Mouse (Mus musculus): ENCODE data around the gene Foxl1. TPM values are rescaled to one million over a fixed set of nuclear protein-coding genes. Genes with fewer than 3 reads are reported as not detected.
A peak's percentile ranks its signal among the peaks of the same experiment; 100 is the strongest.

Gene Foxl1
- polyA plus RNA-seq, 1 experiment from 2014 or later = 0.15 TPM

DNA sequence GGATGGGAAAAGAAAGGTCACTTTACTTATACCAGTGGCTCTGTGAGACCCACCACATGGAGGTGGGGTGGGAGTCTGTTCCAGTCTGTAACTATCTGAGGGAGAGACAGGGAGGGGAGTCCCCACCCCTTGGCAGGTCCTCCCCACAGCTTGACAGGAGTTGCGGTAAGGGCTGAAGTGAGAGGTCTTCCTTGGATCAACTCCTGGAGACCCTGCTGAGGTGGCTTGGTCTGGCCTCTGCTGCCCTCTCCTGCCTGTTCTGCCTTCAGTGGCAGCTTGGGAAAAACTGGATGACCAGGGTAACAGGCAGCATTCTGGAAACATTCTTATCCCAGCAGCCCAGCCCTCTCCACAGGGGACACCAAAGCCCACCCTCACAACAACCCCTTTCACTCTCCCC, 37.0 kb upstream of the Foxl1 start:
- no peak for ATAC-seq
- WGBS = 0% methylated on average over 1 of the region's 1 CpGs
- peaks cover 73% of the 10 kb centered on the region for H3K27me3 ChIP-seq (replicated peaks; ENCODE audit: control insufficient read depth, insufficient read depth, low read length)
- no peaks in the 10 kb centered on the region for H3K36me3 ChIP-seq (ENCODE audit: control insufficient read depth, insufficient read depth)
- no peaks in the 10 kb centered on the region for H3K4me1 ChIP-seq (replicated peaks; ENCODE audit: control insufficient read depth, insufficient read depth, low read length)
- no peak overlapping the region for H3K4me3 ChIP-seq (replicated peaks; ENCODE audit: low read length)
- H3K27ac ChIP-seq (ENCODE audit: low read length) = no peak overlapping the region
- H3K9me3 ChIP-seq (ENCODE audit: control insufficient read depth, low read length) = no peaks in the 10 kb centered on the region
- no peak overlapping the region for H3K9ac ChIP-seq (replicated peaks; ENCODE audit: low read depth, low read length)
- no peak overlapping the region for H3K4me2 ChIP-seq (ENCODE audit: low read length)

DNA sequence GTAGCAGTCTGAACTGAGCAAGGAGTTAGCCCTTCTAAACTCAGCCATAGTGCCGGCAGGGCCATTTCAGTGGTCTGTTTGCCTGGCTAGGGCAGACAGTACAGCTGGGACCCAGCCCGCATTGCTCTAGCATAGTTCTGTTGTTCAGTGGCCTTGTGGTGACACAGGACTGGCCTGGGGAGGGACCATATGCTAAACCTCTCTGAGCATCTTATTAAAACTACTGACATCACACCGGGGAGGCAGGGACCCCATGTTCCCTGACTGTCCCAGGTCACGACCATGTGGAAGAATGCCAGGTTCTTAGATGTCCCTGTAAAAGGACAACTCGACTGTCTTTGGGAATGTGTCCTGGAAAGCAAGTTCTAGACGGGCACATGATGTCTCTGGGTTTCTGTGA, 35.6 kb upstream of the Foxl1 start:
- no peak overlapping the region for H3K9ac ChIP-seq (replicated peaks; ENCODE audit: low read depth, low read length)
- H3K9me3 ChIP-seq (ENCODE audit: control insufficient read depth, low read length) = no peaks in the 10 kb centered on the region
- no peak overlapping the region for H3K27ac ChIP-seq (ENCODE audit: low read length)
- ATAC-seq = no peak
- H3K27me3 ChIP-seq (replicated peaks; ENCODE audit: control insufficient read depth, insufficient read depth, low read length) = peaks cover 61% of the 10 kb centered on the region
- 30% methylated on average over 6 of the region's 6 CpGs for WGBS
- no peak overlapping the region for H3K4me3 ChIP-seq (replicated peaks; ENCODE audit: low read length)
- H3K36me3 ChIP-seq (ENCODE audit: control insufficient read depth, insufficient read depth) = peaks cover 2% of the 10 kb centered on the region; the same call in 1 of the 2 replicates
- H3K4me2 ChIP-seq (ENCODE audit: low read length) = no peak overlapping the region
- H3K4me1 ChIP-seq (replicated peaks; ENCODE audit: control insufficient read depth, insufficient read depth, low read length) = no peaks in the 10 kb centered on the region

DNA sequence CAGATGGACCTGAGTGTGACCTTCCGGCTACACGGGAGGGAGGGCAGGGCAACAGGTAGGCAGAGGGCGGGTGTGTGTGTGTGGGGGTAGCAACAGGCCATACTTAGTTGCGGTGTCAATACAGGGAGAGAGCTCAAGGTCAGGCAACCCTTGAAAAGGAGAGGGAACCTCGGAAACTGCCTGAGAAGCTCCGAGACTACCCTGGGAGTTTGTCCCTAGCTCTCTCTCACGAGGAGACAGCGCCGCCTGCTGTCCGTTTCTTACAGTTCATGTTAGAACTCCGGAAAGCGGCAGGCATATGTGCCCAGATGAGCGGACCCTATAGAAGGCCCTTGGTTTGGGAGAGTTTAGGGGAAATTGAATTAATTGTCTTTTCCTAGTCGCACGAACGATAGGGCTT, 35.1 kb upstream of the Foxl1 start:
- WGBS = 3% methylated on average over 16 of the region's 16 CpGs
- H3K36me3 ChIP-seq (ENCODE audit: control insufficient read depth, insufficient read depth) = peaks cover 5% of the 10 kb centered on the region; the same call in 1 of the 2 replicates
- H3K9me3 ChIP-seq (ENCODE audit: control insufficient read depth, low read length) = no peaks in the 10 kb centered on the region
- H3K4me1 ChIP-seq (replicated peaks; ENCODE audit: control insufficient read depth, insufficient read depth, low read length) = no peaks in the 10 kb centered on the region
- no peak overlapping the region for H3K4me3 ChIP-seq (replicated peaks; ENCODE audit: low read length)
- H3K27me3 ChIP-seq (replicated peaks; ENCODE audit: control insufficient read depth, insufficient read depth, low read length) = peaks cover 56% of the 10 kb centered on the region
- H3K27ac ChIP-seq (ENCODE audit: low read length) = no peak overlapping the region
- ATAC-seq = peak; percentile 69
- no peak overlapping the region for H3K9ac ChIP-seq (replicated peaks; ENCODE audit: low read depth, low read length)
- no peak overlapping the region for H3K4me2 ChIP-seq (ENCODE audit: low read length)

DNA sequence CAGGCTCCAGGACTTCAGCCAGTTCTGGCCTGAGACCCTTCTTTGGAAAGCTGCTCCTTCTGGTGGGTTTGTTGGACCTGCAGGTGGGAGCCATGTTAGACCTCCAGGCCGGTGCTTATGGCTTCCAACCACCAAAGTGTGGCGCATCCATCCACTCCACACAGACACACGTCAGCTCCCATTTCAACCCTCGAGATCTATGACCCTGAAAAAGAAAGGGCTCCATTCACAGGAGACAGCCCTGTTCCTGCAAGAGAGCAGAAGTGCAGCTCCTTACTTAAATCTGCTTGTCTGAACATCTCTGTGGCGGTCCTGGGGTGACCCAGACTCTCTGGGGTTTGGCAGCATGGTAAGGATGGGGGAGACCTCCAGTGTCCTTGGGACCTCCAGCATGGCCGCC, 34.2 kb upstream of the Foxl1 start:
- 62% methylated on average over 6 of the region's 6 CpGs for WGBS
- no peak overlapping the region for H3K4me3 ChIP-seq (replicated peaks; ENCODE audit: low read length)
- ATAC-seq = no peak
- H3K27me3 ChIP-seq (replicated peaks; ENCODE audit: control insufficient read depth, insufficient read depth, low read length) = peaks cover 49% of the 10 kb centered on the region
- no peak overlapping the region for H3K9ac ChIP-seq (replicated peaks; ENCODE audit: low read depth, low read length)
- no peaks in the 10 kb centered on the region for H3K4me1 ChIP-seq (replicated peaks; ENCODE audit: control insufficient read depth, insufficient read depth, low read length)
- no peak overlapping the region for H3K27ac ChIP-seq (ENCODE audit: low read length)
- H3K4me2 ChIP-seq (ENCODE audit: low read length) = no peak overlapping the region
- peaks cover 9% of the 10 kb centered on the region for H3K36me3 ChIP-seq (ENCODE audit: control insufficient read depth, insufficient read depth)
- no peaks in the 10 kb centered on the region for H3K9me3 ChIP-seq (ENCODE audit: control insufficient read depth, low read length)

DNA sequence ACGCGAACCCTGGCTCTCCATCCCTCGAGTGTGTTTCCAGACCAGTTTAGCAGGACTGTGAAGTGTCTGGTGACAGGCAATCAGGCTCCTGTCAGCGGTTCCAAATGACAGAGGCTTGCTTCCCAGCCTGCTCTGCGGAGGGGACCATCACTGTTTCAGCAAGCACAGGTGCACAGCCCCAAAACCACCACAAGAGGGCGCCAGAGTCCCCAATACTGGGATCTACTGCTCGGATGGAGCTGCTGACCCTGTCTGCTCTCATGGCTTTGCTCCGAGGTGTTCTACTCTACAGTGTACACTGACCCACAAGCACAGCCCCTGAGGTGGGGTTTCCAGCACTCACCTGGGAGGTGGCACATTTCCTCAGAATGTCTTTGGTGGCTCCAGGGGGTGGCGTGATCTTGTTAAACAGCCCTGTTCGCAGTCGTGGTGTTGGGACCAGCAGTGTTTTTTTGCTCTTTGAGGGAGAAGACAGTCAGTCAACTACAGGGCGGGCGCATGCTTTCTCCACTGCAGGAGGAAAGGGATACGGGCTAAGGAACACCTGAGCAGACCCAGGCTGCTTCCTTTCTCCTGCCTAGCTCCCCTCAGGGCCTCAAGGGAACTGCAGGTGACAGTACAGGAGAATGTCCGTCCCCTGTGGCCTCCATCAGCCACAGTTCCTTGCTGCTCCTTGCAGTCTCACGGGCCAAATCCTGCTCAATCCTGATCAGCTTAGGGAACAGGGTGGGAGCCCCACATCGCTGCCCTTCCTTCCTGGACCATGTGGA, 23.5 kb upstream of the Foxl1 start:
- WGBS = 51% methylated on average over 17 of the region's 17 CpGs
- Histone ChIP-seq H3K9ac (replicated peaks; ENCODE audit: low read depth, low read length) (no peak overlapping the region), H3K36me3 (ENCODE audit: control insufficient read depth, insufficient read depth) (peaks cover 15% of the 10 kb centered on the region), H3K27me3 (replicated peaks; ENCODE audit: control insufficient read depth, insufficient read depth, low read length) (no peaks in the 10 kb centered on the region), H3K27ac (ENCODE audit: low read length) (no peak overlapping the region), H3K4me1 (replicated peaks; ENCODE audit: control insufficient read depth, insufficient read depth, low read length) (peaks cover 10% of the 10 kb centered on the region), H3K9me3 (ENCODE audit: control insufficient read depth, low read length) (no peaks in the 10 kb centered on the region), H3K4me3 (replicated peaks; ENCODE audit: low read length) (no peak overlapping the region), H3K4me2 (ENCODE audit: low read length) (no peak overlapping the region)
- ATAC-seq = 0 out of 2 replicates have a peak, but pooled peaks have one; percentile 15

DNA sequence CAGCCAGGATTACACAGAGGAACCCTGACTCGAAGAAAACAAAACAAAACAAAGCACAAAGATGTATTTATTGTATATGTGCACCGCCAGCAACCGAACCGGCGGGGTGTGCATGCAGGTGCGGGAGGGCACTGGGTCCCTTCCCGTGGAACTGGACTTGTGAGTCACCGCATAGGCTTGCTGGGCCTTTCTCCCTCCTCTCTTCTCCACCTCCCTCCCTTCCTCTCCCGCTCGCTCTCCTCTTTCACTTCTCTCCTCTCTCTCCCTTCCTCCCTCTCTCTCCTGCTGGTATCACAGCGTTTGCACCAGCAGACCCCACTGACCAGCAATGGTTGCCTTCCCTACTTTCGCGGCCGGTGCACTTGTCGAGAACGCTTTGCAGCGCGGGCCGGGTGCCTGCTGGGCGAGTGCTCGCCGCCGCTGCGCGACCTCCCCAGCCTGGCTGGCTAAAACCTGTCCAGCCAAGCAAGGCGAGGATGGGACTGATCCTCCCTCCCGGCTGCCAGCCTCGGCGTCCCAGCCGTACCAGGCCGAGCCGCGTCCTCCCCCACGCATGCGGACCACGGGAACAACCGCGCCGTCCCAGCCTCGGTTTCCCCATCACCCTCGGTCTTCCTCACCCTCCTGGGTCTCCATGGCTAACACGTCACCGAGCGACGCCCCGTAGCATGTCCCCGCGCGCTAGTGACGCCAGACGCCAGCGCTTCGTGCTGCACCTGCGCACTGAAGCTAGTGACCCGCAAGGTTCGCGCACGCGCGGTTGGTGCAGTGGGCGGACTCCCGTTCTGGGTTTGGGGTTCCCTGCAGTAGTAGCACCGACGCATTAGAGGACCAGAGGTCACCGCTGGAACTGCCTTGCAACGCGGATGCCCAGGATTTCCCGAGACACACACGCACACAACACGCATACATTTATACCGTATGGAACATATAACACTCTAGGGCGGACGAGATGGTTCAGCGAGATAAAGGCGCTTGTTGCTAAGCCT, 19.8 kb upstream of the Foxl1 start, which contains the start of gene Mthfsd:
TSS of gene Mthfsd (minus strand) at position 725 of the 989 bp plus-strand sequence.
- peak; percentile 96 for ATAC-seq
- under 1% methylated on average over 73 of the region's 75 CpGs for WGBS

DNA sequence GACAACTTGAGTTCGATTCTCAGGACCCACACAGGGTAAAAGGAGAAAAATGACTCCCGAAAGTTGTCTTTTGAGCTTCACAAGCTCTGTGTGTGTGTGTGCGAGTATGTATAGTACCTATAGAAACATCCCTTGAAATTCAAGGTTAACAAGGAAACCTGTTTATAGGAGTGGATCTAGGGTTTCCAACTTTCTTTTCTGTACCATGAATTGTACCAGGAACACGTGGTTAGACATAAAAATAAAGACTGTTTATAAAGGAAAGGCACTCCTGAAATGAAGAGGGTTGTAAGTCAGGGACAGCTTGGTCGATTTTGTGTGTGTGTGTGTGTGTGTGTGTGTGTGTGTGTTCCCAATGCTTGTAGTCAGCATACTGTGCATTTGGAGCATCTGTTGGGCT, 19.1 kb upstream of the Foxl1 start:
- H3K4me1 ChIP-seq (replicated peaks; ENCODE audit: control insufficient read depth, insufficient read depth, low read length) = peaks cover 10% of the 10 kb centered on the region
- no peaks in the 10 kb centered on the region for H3K9me3 ChIP-seq (ENCODE audit: control insufficient read depth, low read length)
- H3K4me3 ChIP-seq (replicated peaks; ENCODE audit: low read length) = peak overlapping the region; percentile 69
- no peak for ATAC-seq
- H3K27ac ChIP-seq (ENCODE audit: low read length) = no peak overlapping the region
- peaks cover 20% of the 10 kb centered on the region for H3K27me3 ChIP-seq (replicated peaks; ENCODE audit: control insufficient read depth, insufficient read depth, low read length)
- peak overlapping the region; percentile 57 for H3K9ac ChIP-seq (replicated peaks; ENCODE audit: low read depth, low read length)
- WGBS = 14% methylated on average over 5 of the region's 5 CpGs
- H3K36me3 ChIP-seq (ENCODE audit: control insufficient read depth, insufficient read depth) = peaks cover 5% of the 10 kb centered on the region; the same call in 1 of the 2 replicates
- H3K4me2 ChIP-seq (ENCODE audit: low read length) = peak overlapping the region; percentile 75

More for the DNA sequence above, 19.8 kb upstream of the Foxl1 start, which contains the start of gene Mthfsd:
- H3K4me1 ChIP-seq (replicated peaks; ENCODE audit: control insufficient read depth, insufficient read depth, low read length) = peaks cover 10% of the 10 kb centered on the region
- H3K9ac ChIP-seq (replicated peaks; ENCODE audit: low read depth, low read length) = peak within 1 kb of the TSS; percentile 83
- H3K27me3 ChIP-seq (replicated peaks; ENCODE audit: control insufficient read depth, insufficient read depth, low read length) = peaks cover 15% of the 10 kb centered on the region; the same call in 1 of the 2 replicates
- peak within 1 kb of the TSS; percentile 75 for H3K4me2 ChIP-seq (ENCODE audit: low read length)
- peak within 1 kb of the TSS; percentile 62 for H3K27ac ChIP-seq (ENCODE audit: low read length)
- H3K36me3 ChIP-seq (ENCODE audit: control insufficient read depth, insufficient read depth) = peaks cover 7% of the 10 kb centered on the region; the same call in 1 of the 2 replicates
- no peaks in the 10 kb centered on the region for H3K9me3 ChIP-seq (ENCODE audit: control insufficient read depth, low read length)
- H3K4me3 ChIP-seq (replicated peaks; ENCODE audit: low read length) = peak within 1 kb of the TSS; percentile 69

DNA sequence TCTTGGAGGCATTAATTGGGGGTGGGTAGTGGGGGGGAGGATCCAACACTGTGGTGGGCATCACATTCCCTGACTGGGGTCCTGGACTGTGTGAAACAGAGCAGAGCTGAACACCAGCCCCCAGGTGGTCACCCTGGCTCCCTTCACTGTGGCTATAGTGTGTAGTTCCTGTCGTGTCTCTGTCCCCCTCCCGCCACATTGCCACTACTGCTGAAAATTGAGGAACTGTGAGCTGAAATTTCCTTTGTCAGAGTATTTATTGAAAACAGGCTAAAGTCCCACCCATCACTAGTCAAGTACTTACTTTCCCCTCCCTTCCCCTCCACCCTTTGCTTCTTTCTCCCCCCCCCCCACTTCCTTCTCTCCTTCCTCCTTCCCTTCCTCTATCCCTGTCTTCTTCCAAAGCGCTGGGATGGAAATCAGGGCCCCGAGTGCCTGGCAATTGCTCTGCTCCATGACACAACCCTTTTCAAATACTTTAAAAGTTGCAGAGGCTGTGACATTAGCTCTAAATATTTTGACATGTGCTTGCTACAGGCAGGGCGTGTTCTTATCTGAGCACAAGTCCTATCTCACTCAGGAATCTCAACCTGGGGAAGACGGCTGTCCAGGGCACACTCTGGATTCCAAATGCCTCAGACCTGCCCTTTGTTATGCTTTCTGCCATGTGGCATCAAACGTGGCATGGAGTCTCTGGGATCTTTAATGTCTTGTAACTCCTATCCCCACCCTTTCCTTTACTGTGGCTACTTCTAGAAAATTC, 16.4 kb upstream of the Foxl1 start:
- ATAC-seq = no peak
- Histone ChIP-seq H3K9ac (replicated peaks; ENCODE audit: low read depth, low read length) (no peak overlapping the region), H3K4me2 (ENCODE audit: low read length) (no peak overlapping the region), H3K27ac (ENCODE audit: low read length) (no peak overlapping the region), H3K36me3 (ENCODE audit: control insufficient read depth, insufficient read depth) (no peaks in the 10 kb centered on the region), H3K27me3 (replicated peaks; ENCODE audit: control insufficient read depth, insufficient read depth, low read length) (peaks cover 44% of the 10 kb centered on the region), H3K4me3 (replicated peaks; ENCODE audit: low read length) (no peak overlapping the region), H3K4me1 (replicated peaks; ENCODE audit: control insufficient read depth, insufficient read depth, low read length) (peaks cover 13% of the 10 kb centered on the region), H3K9me3 (ENCODE audit: control insufficient read depth, low read length) (no peaks in the 10 kb centered on the region)
- 48% methylated on average over 7 of the region's 7 CpGs for WGBS
